8 mouse cellular contexts compared by ENCODE assay signal in the genomic region with DNA sequence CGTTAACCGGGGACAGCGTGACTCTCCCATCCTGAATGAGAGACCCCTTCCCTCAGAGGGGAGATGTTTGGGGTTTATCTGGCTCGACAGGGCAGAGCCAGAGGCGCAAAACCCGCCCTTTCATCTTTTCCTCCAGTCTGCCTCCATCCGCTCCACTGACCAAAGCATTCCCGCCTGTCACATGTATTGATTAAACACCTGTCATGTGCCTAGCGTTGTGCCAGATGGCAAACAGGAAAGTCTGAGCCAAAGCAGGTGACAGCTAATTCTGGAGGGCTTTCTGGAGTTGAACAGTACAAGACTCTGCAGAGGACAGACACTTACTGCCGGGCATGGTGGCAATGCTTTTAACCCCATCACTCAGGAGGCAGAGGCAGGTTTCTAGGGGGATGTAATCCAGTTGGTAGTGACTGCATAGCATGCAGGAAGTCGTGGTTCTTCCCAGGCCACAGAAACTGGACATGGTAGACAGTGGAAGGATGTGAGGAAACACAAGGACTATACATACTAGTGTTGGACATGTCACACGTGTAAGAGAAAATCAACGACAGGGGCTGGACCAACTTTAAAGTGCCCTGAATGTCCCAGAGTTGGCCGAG. TPM values are rescaled to one million over a fixed set of nuclear protein-coding genes. Genes with fewer than 3 reads are reported as not detected.
DNase-seq lines count a peak whose midpoint lies in the region; ATAC-seq and TF ChIP-seq lines count a peak whose summit lies in the region.

No protein-coding gene starts in this region.

- 11% methylated on average over 14 of the region's 14 CpGs for WGBS in lung, adult 2 months
- 17% methylated on average over 14 of the region's 14 CpGs for WGBS in hindbrain, embryonic 13.5 days
- WGBS in liver, embryonic 14.5 days (ENCODE audit: insufficient replicate concordance): 10% methylated on average over 14 of the region's 14 CpGs

- no peak for DNase-seq in lung, adult 2 months
- DNase-seq in lung, postnatal 14 days: no peak
- no peak for DNase-seq in liver, embryonic 14.5 days (ENCODE audit: low read depth in 3 of 3, low spot score in 3 of 3)
- peak; percentile 26 for DNase-seq in splenic B cell, adult 2 months (ENCODE audit: low read depth, low spot score)
- DNase-seq in spleen, adult 18-20 months: no peak
- no peak for DNase-seq in adrenal gland, adult 8-10 months

- no peaks in the 10 kb centered on the region for H3K27me3 ChIP-seq in hindbrain, embryonic 13.5 days
- no peaks in the 10 kb centered on the region for H3K27me3 ChIP-seq in liver, embryonic 14.5 days (ENCODE audit: control insufficient read depth, insufficient read depth, low read length)
- no peaks in the 10 kb centered on the region for H3K27me3 ChIP-seq in splenic B cell, adult 2 months (ENCODE audit: control insufficient read depth, insufficient read depth, low read length, poor library complexity, severe bottlenecking)

- peak; percentile 40; the same call in 1 of the 2 replicates for ATAC-seq in hindbrain, embryonic 13.5 days (ENCODE audit: low FRiP score)
- peak; percentile 9; the same call in 1 of the 2 replicates for ATAC-seq in liver, embryonic 14.5 days (ENCODE audit: insufficient read depth)

- no peak for TF ChIP-seq CTCF in lung, adult 2 months (IDR thresholded peaks at IDR 0.05; ENCODE audit: insufficient read depth, low read length)
- no peak for TF ChIP-seq CTCF in cortical plate, adult 2 months (IDR thresholded peaks at IDR 0.05; ENCODE audit: extremely low read depth, insufficient read depth, low read length)
- no peak for TF ChIP-seq CTCF in liver, embryonic 14.5 days (IDR thresholded peaks at IDR 0.05; ENCODE audit: low read depth)

- peak overlapping the region; percentile 53 for H3K4me3 ChIP-seq in lung, adult 2 months (replicated peaks; ENCODE audit: extremely low read depth, low read depth, low read length)
- peak overlapping the region; percentile 58 for H3K4me3 ChIP-seq in cortical plate, adult 2 months (ENCODE audit: insufficient read depth, low read length)
- H3K4me3 ChIP-seq in hindbrain, embryonic 13.5 days: peak overlapping the region; percentile 64
- peak overlapping the region; percentile 72 to 86 for H3K4me3 ChIP-seq in liver, embryonic 14.5 days (ENCODE audit: insufficient read depth in 1 of 2, low read depth in 2 of 2, low read length in 2 of 2)

- no peak for TF ChIP-seq POLR2A in lung, adult 2 months (IDR thresholded peaks at IDR 0.05; ENCODE audit: borderline replicate concordance, extremely low read depth, low read depth, low read length)
- no peak for TF ChIP-seq POLR2A in cortical plate, adult 2 months (IDR thresholded peaks at IDR 0.05; ENCODE audit: extremely low read depth, insufficient read depth, low read length)

- H3K9ac ChIP-seq in hindbrain, embryonic 13.5 days: peak overlapping the region; percentile 87
- peak overlapping the region; percentile 77 for H3K9ac ChIP-seq in liver, embryonic 14.5 days (replicated peaks)

- no peak overlapping the region for H3K27ac ChIP-seq in cortical plate, adult 2 months (ENCODE audit: insufficient read depth, low read length)
- H3K27ac ChIP-seq in hindbrain, embryonic 13.5 days: peak overlapping the region; percentile 62
- peak overlapping the region; percentile 58 for H3K27ac ChIP-seq in liver, embryonic 14.5 days

- H3K36me3 ChIP-seq in hindbrain, embryonic 13.5 days: no peaks in the 10 kb centered on the region
- H3K36me3 ChIP-seq in liver, embryonic 14.5 days (replicated peaks; ENCODE audit: control insufficient read depth, insufficient read depth, low read depth): no peaks in the 10 kb centered on the region
- H3K36me3 ChIP-seq in splenic B cell, adult 2 months (ENCODE audit: control insufficient read depth, insufficient read depth, low read length, poor library complexity, severe bottlenecking): no peaks in the 10 kb centered on the region

- H3K4me1 ChIP-seq in lung, adult 2 months (ENCODE audit: control insufficient read depth, insufficient read depth, low read length): peaks cover 4% of the 10 kb centered on the region; the same call in 1 of the 2 replicates
- no peaks in the 10 kb centered on the region for H3K4me1 ChIP-seq in cortical plate, adult 2 months (ENCODE audit: control insufficient read depth, insufficient read depth, low read length)
- peaks cover 14% of the 10 kb centered on the region for H3K4me1 ChIP-seq in hindbrain, embryonic 13.5 days (replicated peaks)
- H3K4me1 ChIP-seq in liver, embryonic 14.5 days (replicated peaks; ENCODE audit: control insufficient read depth in 2 of 2, insufficient read depth in 2 of 2, low read length in 1 of 2): peaks cover 10 to 17% of the 10 kb centered on the region in 2 experiments

- no peaks in the 10 kb centered on the region for H3K9me3 ChIP-seq in hindbrain, embryonic 13.5 days
- no peaks in the 10 kb centered on the region for H3K9me3 ChIP-seq in liver, embryonic 14.5 days (ENCODE audit: control insufficient read depth, low read length)

- peak overlapping the region; percentile 83 for H3K4me2 ChIP-seq in hindbrain, embryonic 13.5 days
- H3K4me2 ChIP-seq in liver, embryonic 14.5 days (ENCODE audit: low read depth): peak overlapping the region; percentile 67

- TF ChIP-seq EP300 in liver, embryonic 14.5 days (IDR thresholded peaks at IDR 0.05; ENCODE audit: low read depth): no peak

RNA-seq across cellular contexts. Expression of gene Cln6, which starts 0.7 kb away (rescaled TPM):
- 58.1 and 60.8 TPM in 2 replicates for polyA plus RNA-seq in lung, adult 2 months (2012; rRNA removed)
- 15.3 and 15.9 TPM in 2 replicates for polyA plus RNA-seq in cortical plate, adult 2 months (2012; rRNA removed)
- polyA plus RNA-seq in hindbrain, embryonic 13.5 days (2015; fragmentation: Nextera tagmentation; extraction: Ambion mirVana): 6.0 and 6.1 TPM in 2 replicates
- 18.5 and 18.8 TPM in 2 replicates for polyA plus RNA-seq in liver, embryonic 14.5 days (2012; rRNA removed)
- polyA plus RNA-seq in liver, embryonic 14.5 days (2014; fragmentation: Nextera tagmentation; extraction: Ambion mirVana): 12.4 and 15.5 TPM in 2 replicates
- total RNA-seq in adrenal gland, adult 8-10 months (2022): 10 to 100 TPM; 19.4 to 28.7 (median 23.5) TPM

RNA-seq across cellular contexts. Expression of gene Calml4, which starts 18.6 kb away (rescaled TPM):
- 7.1 and 11.6 TPM in 2 replicates for polyA plus RNA-seq in lung, adult 2 months (2012; rRNA removed)
- 0.98 and 3.5 TPM in 2 replicates for polyA plus RNA-seq in cortical plate, adult 2 months (2012; rRNA removed)
- 10.4 and 21.2 TPM in 2 replicates for polyA plus RNA-seq in hindbrain, embryonic 13.5 days (2015; fragmentation: Nextera tagmentation; extraction: Ambion mirVana)
- 0.98 and 1.1 TPM in 2 replicates for polyA plus RNA-seq in liver, embryonic 14.5 days (2012; rRNA removed)
- polyA plus RNA-seq in liver, embryonic 14.5 days (2014; fragmentation: Nextera tagmentation; extraction: Ambion mirVana): 1.6 and 2.2 TPM in 2 replicates
- total RNA-seq in adrenal gland, adult 8-10 months (2022): 10 to 100 TPM in 2 of 4 experiments, 1 to 10 TPM in 2; 7.4 to 13.6 (median 10.6) TPM

RNA-seq across cellular contexts. Expression of gene Fem1b, which starts 27.5 kb away (rescaled TPM):
- polyA plus RNA-seq in lung, adult 2 months (2012; rRNA removed): 12.1 and 13.9 TPM in 2 replicates
- polyA plus RNA-seq in cortical plate, adult 2 months (2012; rRNA removed): 41.9 and 42.6 TPM in 2 replicates
- 48.2 and 49.5 TPM in 2 replicates for polyA plus RNA-seq in hindbrain, embryonic 13.5 days (2015; fragmentation: Nextera tagmentation; extraction: Ambion mirVana)
- 5.8 and 8.2 TPM in 2 replicates for polyA plus RNA-seq in liver, embryonic 14.5 days (2012; rRNA removed)
- 12.5 and 15.5 TPM in 2 replicates for polyA plus RNA-seq in liver, embryonic 14.5 days (2014; fragmentation: Nextera tagmentation; extraction: Ambion mirVana)
- 10 to 100 TPM; 32.0 to 39.4 (median 37.7) TPM for total RNA-seq in adrenal gland, adult 8-10 months (2022)
